Mouse (Mus musculus) heart, postnatal 25 days (tissue): Measurements from ENCODE around the gene Mob3b. TPM values are rescaled to one million over a fixed set of nuclear protein-coding genes. Genes with fewer than 3 reads are reported as not detected.
"Not testable (repeated sequence)": the region's sequence is repeated elsewhere in the genome, so short reads cannot be mapped to it uniquely, and the experiment has no call there.

Experiments
- DNase-seq: peaks from one replicate; pipeline ENCODE4 v3.0.0; 2022; ENCODE audit warnings: low spot score
- intact Hi-C: fragments of 180-260 bp; cut with DNase I; formaldehyde crosslinking; loops from one replicate; pipeline ENCODE4 v1.15.1; 2025
- total RNA-seq, 2 experiments: library from RNA; stranded (reverse); gene quantifications; 2 replicates each; pipeline ENCODE4 v1.2.3; 2021

Mob3b gene
- total RNA-seq, 2 experiments from 2014 or later, result 1.2 to 1.6 TPM

DNA sequence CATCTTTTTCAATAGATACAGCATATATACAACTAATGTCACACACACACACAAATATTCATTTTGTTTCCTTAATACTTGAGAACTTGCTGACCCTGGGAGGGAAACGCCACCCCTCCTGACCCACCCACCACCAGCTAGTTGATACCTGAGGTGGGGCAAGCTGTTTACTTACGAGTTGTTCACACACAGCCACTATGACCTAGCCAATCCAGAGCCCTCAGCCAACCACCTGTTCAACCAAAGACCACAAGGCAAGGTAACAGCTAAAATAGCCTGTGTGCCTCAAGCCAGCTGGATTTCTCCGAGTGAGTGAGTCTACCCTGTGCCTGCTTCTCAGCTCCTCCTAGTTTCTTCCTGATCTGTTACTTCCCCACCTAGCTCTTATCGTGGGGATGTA lies 172.9 kb downstream of the Mob3b start:
- intact Hi-C loops, result no loop called here
- DNase-seq, result no peak

DNA sequence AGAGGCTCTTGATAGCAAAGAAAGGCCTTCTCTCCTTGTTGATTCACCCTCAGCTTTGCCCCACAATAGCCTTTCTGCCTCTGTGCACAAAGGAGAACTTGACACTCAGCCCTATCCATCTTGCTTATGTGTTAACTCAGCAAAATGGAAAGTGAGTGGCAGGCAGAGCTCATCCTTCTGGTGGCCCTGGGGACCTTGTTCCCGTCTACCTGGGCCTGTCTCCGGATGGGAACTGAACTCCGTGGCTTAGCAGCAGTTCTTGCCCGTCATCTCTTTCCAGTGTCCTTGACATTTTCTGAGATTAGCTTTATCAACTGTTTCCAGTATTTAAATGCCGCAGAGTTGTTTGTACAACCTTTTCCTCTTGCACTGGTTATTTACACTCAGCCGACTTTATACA lies 173.8 kb downstream of the Mob3b start:
- intact Hi-C loops, result no loop called here
- DNase-seq, result no peak

- intact Hi-C loops, result no loop called here
- DNase-seq, result no peak
These were observed 175.7 kb downstream of the Mob3b start for GRCm38 (mm10) chr4:34981301-34982172.

GRCm38 (mm10) chr4:34980461-34981039 lies 176.7 kb downstream of the Mob3b start:
- intact Hi-C loops, result no loop called here
- DNase-seq, result no peak

- no peak for DNase-seq
- intact Hi-C loops, result no loop called here
These were observed 180.2 kb downstream of the Mob3b start for GRCm38 (mm10) chr4:34976916-34977702.

DNA sequence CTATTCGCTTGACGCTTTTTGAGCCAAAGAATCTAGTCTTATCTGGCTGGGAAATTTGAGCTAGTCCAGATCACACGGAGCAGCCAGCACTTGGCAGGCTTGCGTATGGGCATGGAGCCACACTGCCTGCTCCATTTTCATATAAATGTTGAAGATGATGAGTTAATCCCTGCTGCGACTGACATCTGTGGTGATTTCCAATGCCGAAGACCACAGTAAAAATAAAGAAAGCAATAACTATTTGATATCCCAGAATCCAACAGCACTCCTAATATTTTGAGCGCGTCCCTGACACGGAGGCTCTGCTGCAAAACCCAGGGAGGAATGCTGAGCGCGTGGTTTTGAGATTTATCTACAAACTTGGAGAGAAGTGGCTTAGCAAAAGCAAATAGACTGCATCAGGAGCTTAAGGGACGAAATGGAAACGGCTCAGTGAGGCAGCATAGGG lies 180.9 kb downstream of the Mob3b start:
- intact Hi-C loops, result no loop called here
- no peak for DNase-seq

GRCm38 (mm10) chr4:34974795-34975194 lies 182.5 kb downstream of the Mob3b start:
- intact Hi-C loops, result no loop called here

DNA sequence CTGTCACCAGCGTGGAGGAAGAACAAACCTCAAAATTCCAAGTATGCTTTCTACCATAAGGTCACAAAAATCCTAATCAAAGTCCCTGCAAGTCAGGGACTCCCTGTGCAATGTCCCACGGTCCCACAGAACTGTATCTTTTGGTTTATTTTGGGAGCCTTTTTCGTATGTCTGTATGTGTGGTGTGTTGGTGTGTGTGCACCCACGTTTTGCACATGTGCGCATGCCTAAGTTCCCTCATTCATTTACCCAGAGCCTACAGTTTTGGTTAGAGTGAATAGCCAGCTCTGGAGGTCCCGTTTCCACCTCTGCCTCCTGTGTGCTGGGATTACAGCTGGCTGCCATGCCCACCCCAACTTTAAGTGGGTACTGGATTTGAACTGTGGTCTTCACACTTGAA lies 189.7 kb downstream of the Mob3b start:
- DNase-seq, result no peak
- intact Hi-C loops, result no loop called here

More at GRCm38 (mm10) chr4:34974795-34975194, 182.5 kb downstream of the Mob3b start:
- no peak for DNase-seq

- DNase-seq, result no peak
- intact Hi-C loops, result no loop called here
These were observed 190.8 kb downstream of the Mob3b start for GRCm38 (mm10) chr4:34966336-34966957.

DNA sequence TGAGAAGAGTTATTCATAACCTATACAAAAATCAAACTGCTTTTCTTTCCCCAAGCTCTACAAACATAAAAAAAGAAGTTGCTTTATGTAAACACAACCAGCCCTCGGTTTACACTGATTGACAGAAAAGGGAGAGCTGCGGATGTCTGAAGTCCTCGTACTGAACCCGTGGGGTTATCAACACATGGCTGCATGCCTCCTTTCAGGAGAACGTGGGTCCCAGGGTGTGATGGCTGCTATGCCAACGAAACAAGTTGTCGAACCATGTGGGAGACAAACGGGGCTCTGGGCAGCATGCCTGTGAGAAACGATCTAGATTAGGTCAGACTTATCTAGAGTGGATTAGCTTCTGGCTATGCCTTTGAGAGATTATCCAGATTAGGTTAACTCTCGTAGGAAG lies 192.4 kb downstream of the Mob3b start:
- intact Hi-C loops, result no loop called here

DNA sequence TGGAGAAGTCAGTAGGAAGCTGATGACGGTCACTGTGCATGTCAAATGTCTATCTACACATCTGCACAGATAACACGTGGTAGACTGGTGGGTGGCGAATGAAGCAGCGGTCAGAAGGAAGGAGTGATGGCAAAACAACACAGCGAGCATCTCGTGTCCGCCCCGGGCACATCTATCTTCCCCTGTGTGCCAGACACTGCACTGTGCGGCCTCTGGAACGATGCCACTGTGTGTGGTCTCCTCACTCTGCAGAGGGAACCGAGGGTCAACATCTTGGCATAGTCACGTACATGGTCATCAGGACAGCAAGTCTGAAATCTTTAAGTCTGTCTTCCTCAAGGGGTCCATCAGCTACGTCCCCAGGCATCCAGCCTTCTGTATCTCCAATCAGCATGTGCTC lies 193.3 kb downstream of the Mob3b start:
- DNase-seq, result no peak
- intact Hi-C loops, result no loop called here

More for the DNA sequence above, 192.4 kb downstream of the Mob3b start:
- DNase-seq, result no peak

DNA sequence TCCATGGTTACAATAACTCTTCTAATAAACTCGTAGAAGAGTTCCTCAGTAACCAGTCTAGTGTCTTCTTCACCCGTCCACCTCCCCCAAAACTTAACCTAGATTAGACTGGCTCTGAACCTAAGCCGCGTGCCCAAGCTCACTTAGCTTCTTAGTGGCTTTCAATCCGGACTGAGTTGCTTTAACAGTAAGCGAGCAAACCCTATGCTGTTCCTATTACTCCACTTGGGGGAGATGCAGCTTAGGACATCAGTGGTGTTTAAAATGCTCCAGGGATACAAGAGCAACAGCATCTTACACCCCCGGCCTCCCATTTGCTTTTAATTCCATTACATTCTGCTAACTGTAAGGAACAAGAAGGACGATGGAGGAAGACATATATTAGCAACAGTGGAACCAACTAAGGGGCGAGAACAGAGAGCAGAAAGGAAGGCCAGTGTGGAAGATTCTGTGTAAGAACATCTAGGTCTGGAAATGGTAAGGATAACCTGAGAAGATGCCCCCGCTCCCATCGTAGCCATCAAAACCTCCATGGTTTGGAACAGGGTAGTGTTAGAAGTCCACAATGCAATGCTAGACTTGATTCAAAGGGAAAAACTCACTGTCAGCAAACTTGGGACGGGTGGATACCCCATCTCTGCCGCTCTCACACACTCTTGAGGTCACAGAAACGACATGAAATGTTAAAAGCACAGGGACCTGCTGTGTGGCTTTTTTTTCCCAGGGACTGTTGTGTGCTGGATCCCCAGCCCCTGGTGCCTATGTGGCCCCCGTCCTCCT lies 196.3 kb downstream of the Mob3b start:
- intact Hi-C loops, result no loop called here
- DNase-seq, result no peak

DNA sequence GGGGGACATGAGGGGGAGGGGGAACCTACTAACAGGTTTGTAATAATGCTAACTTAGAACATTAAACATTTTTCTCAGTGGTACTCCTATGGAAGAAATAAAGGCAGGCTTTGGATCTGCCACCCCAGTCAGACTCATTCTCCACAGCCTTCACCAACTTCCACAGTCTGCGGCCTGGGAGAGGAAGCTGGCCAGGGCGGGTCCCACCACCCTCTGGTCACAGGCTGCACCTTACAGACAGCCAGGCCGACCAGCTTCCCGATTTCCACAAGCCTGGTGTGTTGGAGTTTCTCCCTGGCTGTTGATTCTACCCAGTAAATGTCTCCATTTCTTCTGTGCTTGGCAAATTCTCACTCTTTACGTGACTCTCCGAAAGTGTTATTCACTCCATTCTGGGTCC lies 197.8 kb downstream of the Mob3b start:
- intact Hi-C loops, result no loop called here
- no peak for DNase-seq

- intact Hi-C loops, result loop anchor here (1.0 kb wide), 2 partner anchors 199 to 235 kb away; partner anchors contain the start of gene Mob3b
- DNase-seq, result no peak
These were observed 198.9 kb downstream of the Mob3b start for GRCm38 (mm10) chr4:34958155-34959028.

DNA sequence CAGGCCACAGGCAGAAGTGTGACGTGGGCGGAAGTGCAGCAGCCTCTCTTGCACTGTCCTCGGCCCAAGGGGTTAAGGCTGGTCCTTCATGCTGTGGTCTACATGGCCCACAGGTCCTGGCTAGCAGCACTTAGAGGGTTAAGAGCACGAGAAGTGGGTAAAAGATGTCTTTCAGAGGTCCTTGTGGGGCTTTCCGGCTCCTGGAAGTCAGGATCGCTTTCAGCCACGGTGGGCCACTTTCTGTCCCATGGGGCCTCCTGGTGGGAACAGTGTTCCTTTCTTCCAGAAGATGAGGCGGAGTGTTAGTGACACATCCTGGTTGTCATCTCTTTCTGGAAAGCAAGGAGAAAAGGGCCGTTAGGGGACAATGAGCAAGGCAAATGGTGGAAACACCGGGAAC lies 203.6 kb downstream of the Mob3b start:
- no peak for DNase-seq
- intact Hi-C loops, result no loop called here

- DNase-seq, result no peak
- intact Hi-C loops, result no loop called here
These were observed 210.1 kb downstream of the Mob3b start for GRCm38 (mm10) chr4:34947181-34947580.

- intact Hi-C loops, result no loop called here
- no peak for DNase-seq
These were observed 216.2 kb downstream of the Mob3b start for GRCm38 (mm10) chr4:34941046-34941445.

- DNase-seq, result not testable (repeated sequence)
These were observed 228.9 kb downstream of the Mob3b start for GRCm38 (mm10) chr4:34928386-34928785.

More at GRCm38 (mm10) chr4:34928386-34928785, 228.9 kb downstream of the Mob3b start:
- intact Hi-C loops, result not testable (repeated sequence)
